Mouse (Mus musculus) liver, adult 2 months (tissue): ENCODE results near the gene Olfr1395.

Experiments used
- CTCF ChIP-seq: fragments of 200-500 bp; IDR thresholded peaks from 2 replicates; pipeline ENCODE4 v1.5.1; 2011; ENCODE audit warnings: low read depth, low read length, control low read depth
- POLR2A ChIP-seq: fragments of 200-500 bp; IDR thresholded peaks from 2 replicates; pipeline ENCODE4 v1.6.1; 2011; ENCODE audit warnings: low read length, control low read depth; ENCODE audit not compliant: insufficient read depth; ENCODE audit errors: extremely low read depth

DNA sequence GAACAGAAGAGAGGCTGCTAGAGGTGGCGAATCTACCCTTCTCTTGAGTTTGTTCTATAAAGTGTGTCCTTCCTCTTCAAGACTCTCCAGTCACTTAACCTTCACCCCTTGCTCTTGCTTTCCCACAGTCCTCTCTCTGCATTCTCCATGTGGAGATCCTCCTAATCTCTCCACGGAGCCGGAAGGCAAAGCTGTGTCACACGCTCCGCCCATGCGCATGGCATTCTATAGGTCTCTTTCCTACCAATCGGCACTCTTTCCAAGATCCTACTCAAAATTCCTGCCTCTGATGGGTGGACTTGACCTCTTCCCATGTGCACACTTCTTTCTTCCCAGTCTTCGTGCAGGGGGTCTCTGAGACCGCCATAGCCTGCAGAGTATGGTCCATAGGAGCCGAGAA, 45.6 kb downstream of the Olfr1395 start:
- TF ChIP-seq CTCF (no peak), POLR2A (no peak)
